Mouse (Mus musculus) lung, adult 2 months (tissue): Measurements from ENCODE around the gene Cbll1. TPM values are rescaled to one million over a fixed set of nuclear protein-coding genes. Genes with fewer than 3 reads are reported as not detected.

ENCODE experiments used
- DNase-seq: peaks from one replicate; pipeline ENCODE4 v3.0.0; 2022
- H3K4me1 ChIP-seq: fragments of 200-500 bp; 2 replicates; pipeline ENCODE4 v1.6.1; 2011; ENCODE audit warnings: low read length; ENCODE audit not compliant: control insufficient read depth, insufficient read depth
- H3K4me3 ChIP-seq: fragments of 200-500 bp; replicated peaks from 2 replicates; pipeline ENCODE3; 2011; ENCODE audit warnings: low read depth, mild to moderate bottlenecking, control low read depth, low read length; ENCODE audit errors: extremely low read depth
- CTCF ChIP-seq: fragments of 200-500 bp; IDR thresholded peaks from 2 replicates; pipeline ENCODE4 v1.5.1; 2011; ENCODE audit warnings: mild to moderate bottlenecking, low read length, control low read depth; ENCODE audit not compliant: insufficient read depth
- POLR2A ChIP-seq: fragments of 200-500 bp; IDR thresholded peaks from 2 replicates; pipeline ENCODE4 v1.6.1; 2011; ENCODE audit warnings: low read depth, mild to moderate bottlenecking, control low read depth, low read length, borderline replicate concordance; ENCODE audit errors: extremely low read depth
- WGBS: fragments of 180-500 bp; shearing (Covaris S2); methylation state at CpG from one replicate; pipeline ENCODE4 v1.1.7; 2018; 5-methylcytosine and 5-hydroxymethylcytosine counted together
- polyA plus RNA-seq: library from polyadenylated mRNA; depleted of rRNA; stranded (reverse); fragments of >200 nt; gene quantifications from 2 replicates; pipeline ENCODE4 v1.2.3, GENCODE M21; 2012; rRNA removed

The Cbll1 gene
- 4.4 and 6.0 TPM in 2 replicates for polyA plus RNA-seq

DNA sequence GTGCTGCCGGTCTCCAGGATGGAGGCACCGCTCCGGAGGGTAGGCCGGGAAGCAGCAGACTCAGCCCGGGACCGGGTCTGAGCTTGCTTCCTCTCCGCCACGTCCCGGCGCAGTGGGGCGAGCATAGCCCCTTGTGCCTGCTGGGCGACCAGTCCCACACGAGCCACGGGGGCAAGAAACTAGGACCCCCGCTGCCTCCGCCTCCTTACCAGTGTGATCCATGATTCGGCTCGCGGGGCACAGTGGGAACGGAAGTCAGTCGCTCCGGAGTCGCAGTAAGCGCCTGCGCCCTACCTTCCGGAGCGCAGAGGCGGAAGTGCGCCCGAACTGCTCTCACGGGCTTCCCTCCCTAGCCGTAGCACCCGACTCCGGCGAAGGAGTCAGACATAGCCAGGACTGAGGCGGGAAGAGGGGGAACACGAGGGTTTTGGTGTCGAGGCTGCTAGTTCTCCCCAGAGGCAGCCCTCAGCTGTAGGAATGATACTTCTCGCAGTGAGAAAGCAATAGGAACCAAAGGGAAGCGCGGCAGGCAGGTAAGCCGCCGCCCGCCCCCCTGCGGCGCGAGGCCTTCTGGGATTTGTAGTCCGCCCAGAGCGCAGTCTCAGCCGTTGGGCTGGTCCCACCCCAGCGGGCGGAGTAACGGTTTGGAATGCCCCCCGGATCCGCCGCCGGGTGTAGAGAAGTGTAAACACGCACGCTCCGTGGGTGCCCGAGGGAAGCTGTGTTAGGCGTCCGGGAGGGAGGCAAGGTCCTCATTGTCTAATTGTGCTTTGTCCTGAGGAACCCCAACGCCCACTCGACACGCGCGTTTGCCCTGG is at the start of gene Cbll1:
Gene Cbll1, minus strand, starts transcription at position 303 of the 818 bp plus-strand sequence.
- TF ChIP-seq POLR2A (peak; percentile 92), CTCF (no peak)
- under 1% methylated on average over 68 of the region's 68 CpGs for WGBS
- Histone ChIP-seq H3K4me1 (peaks cover 3% of the 10 kb centered on the region), H3K4me3 (peak within 1 kb of the TSS; percentile 87)
- DNase-seq: peak; percentile 97

DNA sequence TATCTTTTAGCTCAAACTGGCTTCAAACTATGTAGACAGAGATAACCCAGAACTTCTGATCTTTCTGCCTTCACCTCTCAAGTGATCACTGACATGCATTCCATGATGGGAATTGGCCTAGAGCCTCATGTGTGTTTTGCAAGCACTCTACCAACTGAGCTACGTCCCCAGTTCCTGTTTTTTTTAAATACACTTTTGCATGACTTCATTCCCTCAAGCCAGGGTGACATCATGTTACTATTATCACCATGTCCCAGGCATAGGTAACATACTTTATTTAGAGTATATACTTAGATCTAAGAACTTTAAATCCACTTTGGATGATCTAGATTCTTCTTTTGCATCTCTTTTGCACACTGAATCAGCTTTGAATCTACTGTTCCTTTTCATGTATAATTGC is 46.6 kb upstream of the Cbll1 start:
- Histone ChIP-seq H3K4me1 (no peaks in the 10 kb centered on the region), H3K4me3 (no peak overlapping the region)
- no peak for TF ChIP-seq POLR2A
- no peak for TF ChIP-seq CTCF
- WGBS: 18% methylated on average over 1 of the region's 1 CpGs
- no peak for DNase-seq

GRCm38 (mm10) chr12:31545219-31545618 is 45.8 kb upstream of the Cbll1 start:
- 42% methylated on average over 2 of the region's 2 CpGs for WGBS
- TF ChIP-seq POLR2A (no peak), CTCF (no peak)
- no peak for DNase-seq
- H3K4me3 ChIP-seq: no peak overlapping the region
- H3K4me1 ChIP-seq: no peaks in the 10 kb centered on the region

GRCm38 (mm10) chr12:31541541-31541940 is 42.1 kb upstream of the Cbll1 start:
- 67% methylated on average over 5 of the region's 5 CpGs for WGBS
- TF ChIP-seq POLR2A (no peak), CTCF (no peak)

GRCm38 (mm10) chr12:31539783-31540182 is 40.4 kb upstream of the Cbll1 start:
- TF ChIP-seq POLR2A: no peak
- no peak for TF ChIP-seq CTCF
- 62% methylated on average over 2 of the region's 2 CpGs for WGBS
- no peak overlapping the region for H3K4me3 ChIP-seq

More at GRCm38 (mm10) chr12:31541541-31541940, 42.1 kb upstream of the Cbll1 start:
- H3K4me1 ChIP-seq: no peaks in the 10 kb centered on the region
- no peak overlapping the region for H3K4me3 ChIP-seq
- no peak for DNase-seq

GRCm38 (mm10) chr12:31537515-31538230 is 38.3 kb upstream of the Cbll1 start:
- DNase-seq: no peak
- 51% methylated on average over 7 of the region's 7 CpGs for WGBS
- no peak overlapping the region for H3K4me3 ChIP-seq

More at GRCm38 (mm10) chr12:31539783-31540182, 40.4 kb upstream of the Cbll1 start:
- H3K4me1 ChIP-seq: no peaks in the 10 kb centered on the region
- no peak for DNase-seq

DNA sequence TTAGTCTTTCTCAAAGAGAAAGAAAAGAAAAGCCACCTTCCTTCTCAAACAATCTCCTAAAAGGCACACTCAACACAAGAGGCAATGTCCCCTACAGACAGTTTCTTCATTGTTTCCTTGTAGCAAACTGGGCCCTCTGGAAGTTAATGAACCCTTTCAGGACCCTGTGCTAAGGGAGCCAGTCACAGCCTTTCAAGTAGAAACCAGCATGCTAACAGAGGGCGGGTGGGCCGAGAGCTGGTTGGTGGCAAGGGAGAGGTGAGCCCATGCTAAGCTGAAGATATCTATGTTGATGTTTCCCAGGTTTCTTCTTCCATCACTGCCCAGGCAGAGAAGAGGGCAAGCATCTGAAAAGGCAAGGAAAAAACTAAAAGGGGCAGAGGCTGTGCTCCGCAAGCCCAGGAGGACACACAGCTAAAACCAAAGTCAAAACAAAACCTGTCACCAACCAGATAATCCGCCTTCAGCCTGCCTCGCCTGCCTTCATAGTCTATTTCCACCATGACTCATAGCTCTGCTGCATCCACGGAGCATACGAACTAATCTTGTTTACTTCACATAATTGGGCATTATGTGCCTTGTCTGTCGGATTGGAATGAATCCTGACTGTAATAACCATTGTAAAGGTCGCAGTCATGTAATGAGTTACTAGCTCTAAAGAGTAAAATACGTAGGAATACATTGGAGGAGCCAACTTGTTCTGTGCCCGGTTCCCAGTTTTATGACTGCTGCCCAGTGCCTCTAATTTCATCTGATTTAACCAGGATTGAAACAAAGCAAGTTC is 34.8 kb upstream of the Cbll1 start:
- TF ChIP-seq POLR2A: no peak
- TF ChIP-seq CTCF: no peak
- Histone ChIP-seq H3K4me1 (no peaks in the 10 kb centered on the region), H3K4me3 (no peak overlapping the region)
- WGBS: 74% methylated on average over 11 of the region's 11 CpGs
- no peak for DNase-seq

More at GRCm38 (mm10) chr12:31537515-31538230, 38.3 kb upstream of the Cbll1 start:
- H3K4me1 ChIP-seq: no peaks in the 10 kb centered on the region
- TF ChIP-seq POLR2A (no peak), CTCF (no peak)

DNA sequence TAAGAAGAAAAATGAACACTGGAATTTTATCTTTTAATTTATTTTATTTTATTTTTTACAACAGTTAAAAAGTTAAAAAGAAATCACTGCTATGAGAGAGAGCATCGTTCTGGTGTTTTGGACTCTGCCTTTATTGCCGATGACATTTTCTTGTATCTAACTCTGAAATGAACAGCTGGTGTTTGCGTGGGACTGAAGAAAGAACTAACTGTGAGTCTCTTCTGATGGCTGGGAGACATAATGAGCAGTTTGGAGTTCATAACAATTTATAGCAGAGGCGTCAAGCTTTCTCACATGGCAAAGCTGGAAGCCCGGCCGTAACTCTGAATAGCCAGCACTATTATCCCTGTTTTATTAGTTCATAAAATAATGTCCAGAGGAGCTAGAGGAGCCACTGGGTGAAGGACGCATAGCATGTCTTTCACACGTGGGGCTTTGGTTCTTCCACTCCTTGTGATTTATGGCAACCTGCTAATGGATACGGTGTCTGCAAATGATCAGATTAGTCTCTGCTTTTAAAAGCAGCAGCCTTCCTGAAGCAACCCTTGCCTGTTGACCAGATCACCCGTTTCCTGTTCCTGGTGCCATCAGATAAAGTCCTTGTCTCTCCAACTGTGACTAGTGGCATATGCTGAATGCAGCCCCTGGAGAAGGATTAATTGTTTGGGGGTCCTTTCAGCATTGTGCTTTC is 33.9 kb upstream of the Cbll1 start:
- no peak for DNase-seq
- TF ChIP-seq POLR2A: no peak
- no peak for TF ChIP-seq CTCF
- no peak overlapping the region for H3K4me3 ChIP-seq
- no peaks in the 10 kb centered on the region for H3K4me1 ChIP-seq
- WGBS: 67% methylated on average over 10 of the region's 10 CpGs

GRCm38 (mm10) chr12:31532054-31532453 is 32.6 kb upstream of the Cbll1 start:
- no peaks in the 10 kb centered on the region for H3K4me1 ChIP-seq
- TF ChIP-seq CTCF (no peak), POLR2A (no peak)
- whole genome bisulfite sequencing: 80% methylated on average over 14 of the region's 14 CpGs
- no peak overlapping the region for H3K4me3 ChIP-seq
- no peak for DNase-seq
